13 mouse cellular contexts compared by ENCODE assay signal in genomic region chr12:31977613-31978195, GRCm38 (mm10).
"Had no signal": no experiment of that assay in that cellular context is flagged by ENCODE, and none has a peak within 500 bp of the region (broad histone marks: within the 10 kb centered on the region; RNA-seq: fewer than 3 reads in every experiment).

No protein-coding gene starts in this region.

- ATAC-seq: liver, postnatal 0 days had no signal

- H3K9me3 ChIP-seq: liver, embryonic 13.5 days; lung, embryonic 15.5 days; megakaryocyte, embryonic 14.5 days; midbrain, embryonic 12.5 days; neural tube, embryonic 12.5 days had no signal

- H3K4me3 ChIP-seq: left cerebral cortex, adult 2 months; liver, embryonic 13.5 days; lung, embryonic 15.5 days; megakaryocyte, embryonic 14.5 days; midbrain, embryonic 12.5 days; neural tube, embryonic 12.5 days had no signal

- DNase-seq: kidney, postnatal 25 days; liver; liver, embryonic 13.5 days; liver, postnatal 0 days; lung, postnatal 14 days; thymus, postnatal 4 days had no signal

- H3K9ac ChIP-seq: liver, embryonic 13.5 days; liver, postnatal 0 days; lung, embryonic 15.5 days; midbrain, embryonic 12.5 days; neural tube, embryonic 12.5 days had no signal

- H3K36me3 ChIP-seq: lung, embryonic 15.5 days; midbrain, embryonic 12.5 days; neural tube, embryonic 12.5 days had no signal

- H3K4me2 ChIP-seq: liver, embryonic 13.5 days; lung, embryonic 15.5 days; midbrain, embryonic 12.5 days; neural tube, embryonic 12.5 days had no signal

- H3K4me1 ChIP-seq: lung, embryonic 15.5 days had no signal

- H3K27me3 ChIP-seq: liver, embryonic 13.5 days; lung, embryonic 15.5 days; megakaryocyte, embryonic 14.5 days; midbrain, embryonic 12.5 days; neural tube, embryonic 12.5 days had no signal

- H3K27ac ChIP-seq: left cerebral cortex, adult 2 months; lung, embryonic 15.5 days; macrophage; neural tube, embryonic 12.5 days; stomach, postnatal 0 days had no signal
